Mouse (Mus musculus): ENCODE data around the gene Tmem123.

DNA sequence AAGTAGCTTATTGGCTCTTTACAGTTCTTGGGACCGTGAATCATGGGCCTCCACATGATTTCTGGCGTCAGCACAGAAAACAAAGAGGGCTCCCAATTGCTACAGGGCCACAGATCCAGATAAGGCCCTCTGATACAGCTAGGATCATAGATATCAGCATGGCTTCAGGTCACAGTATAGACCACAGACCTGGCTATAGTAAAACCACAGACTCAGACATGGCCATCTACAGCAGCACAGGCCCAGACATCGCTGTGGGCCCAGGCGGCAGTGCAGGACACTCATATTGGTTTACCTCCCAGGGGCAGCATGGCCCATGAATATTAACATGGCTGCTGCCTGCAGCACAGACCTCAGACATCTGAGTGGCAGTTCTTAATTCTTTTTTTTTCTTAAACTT lies 34.8 kb upstream of the Tmem123 start:
- TF ChIP-seq POLR2A (IDR thresholded peaks at IDR 0.05; ENCODE audit: low read depth, low read length) (no peak), CTCF (IDR thresholded peaks at IDR 0.05; ENCODE audit: extremely low read depth, insufficient read depth, insufficient read length, insufficient replicate concordance) (no peak)
